17 mouse cellular contexts compared by ENCODE assay signal in genomic region chr8:94739829-94740228, GRCm38 (mm10). TPM values are rescaled to one million over a fixed set of nuclear protein-coding genes. Genes with fewer than 3 reads are reported as not detected.
"Had no signal": no experiment of that assay in that cellular context is flagged by ENCODE, and none has a peak within 500 bp of the region (broad histone marks: within the 10 kb centered on the region; RNA-seq: fewer than 3 reads in every experiment).

No protein-coding gene starts in this region.

- H3K27me3 ChIP-seq: limb, embryonic 12.5 days; neural tube, embryonic 12.5 days had no signal

- ATAC-seq: lung, postnatal 0 days had no signal

- H3K9ac ChIP-seq: limb, embryonic 12.5 days; liver, embryonic 14.5 days; neural tube, embryonic 12.5 days had no signal

- H3K4me1 ChIP-seq: limb, embryonic 12.5 days; neural tube, embryonic 12.5 days had no signal

- H3K4me2 ChIP-seq: limb, embryonic 12.5 days; neural tube, embryonic 12.5 days had no signal

- H3K9me3 ChIP-seq: neural tube, embryonic 12.5 days had no signal

- H3K4me3 ChIP-seq: limb, embryonic 12.5 days; neural tube, embryonic 12.5 days had no signal

- H3K36me3 ChIP-seq: limb, embryonic 12.5 days; neural tube, embryonic 12.5 days had no signal

- DNase-seq: kidney, adult 9 months; layer of hippocampus, adult 9-11 months; liver; lung, adult 2 months; lung, postnatal 36 days; midbrain, embryonic 14.5 days; retina, postnatal 1 day; right cerebral cortex, postnatal 4 days; thymus, postnatal 4 days had no signal

- H3K27ac ChIP-seq: kidney, postnatal 0 days; limb, embryonic 12.5 days; liver, embryonic 14.5 days; neural tube, embryonic 12.5 days; stomach, postnatal 0 days had no signal

RNA-seq across cellular contexts. Expression of gene Ccl22, which starts 5.6 kb away (rescaled TPM):
- total RNA-seq: megakaryocyte progenitor cell, adult 5-6 weeks had no signal
- polyA plus RNA-seq: kidney, postnatal 0 days; limb, embryonic 12.5 days; neural tube, embryonic 12.5 days; stomach, postnatal 0 days had no signal

RNA-seq across cellular contexts. Expression of gene Cx3cl1, which starts 32.0 kb away (rescaled TPM):
- total RNA-seq: monocyte, adult 5-6 weeks had no signal

RNA-seq across cellular contexts. Expression of gene Pllp, which starts 43.8 kb away (rescaled TPM):
- total RNA-seq: megakaryocyte progenitor cell, adult 5-6 weeks; monocyte, adult 5-6 weeks had no signal
